15 mouse cellular contexts compared by ENCODE assay signal in the genomic region with DNA sequence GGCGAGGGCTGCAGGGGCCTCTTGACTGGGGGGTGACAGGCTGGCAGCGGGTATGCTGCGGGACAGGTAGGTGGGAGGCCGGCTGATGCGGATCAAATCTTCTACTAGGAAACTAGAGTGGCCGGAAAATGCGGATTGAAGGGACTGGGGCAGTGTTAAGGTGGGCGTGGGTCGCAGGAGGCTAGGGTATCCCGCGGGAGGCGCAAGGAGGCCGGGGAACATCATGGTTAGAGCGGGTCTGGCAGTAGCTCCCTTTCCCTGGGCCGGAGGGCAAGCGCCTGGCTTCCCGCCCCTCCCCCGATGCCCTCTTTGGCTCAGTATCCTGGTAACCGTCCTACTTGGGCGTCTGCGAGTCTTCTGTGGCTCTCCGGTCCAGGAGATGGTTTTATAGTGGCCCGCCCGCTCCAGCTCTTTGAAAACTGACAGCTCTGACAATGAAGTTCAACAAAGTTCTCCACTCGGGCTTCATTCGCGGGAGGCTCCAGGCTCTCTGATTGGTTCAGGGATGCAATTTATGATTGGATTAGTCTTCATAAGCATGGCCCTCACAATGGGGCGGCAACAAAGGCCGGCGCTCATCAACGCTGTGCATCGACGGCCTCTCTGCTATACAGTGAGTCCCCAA. TPM values are rescaled to one million over a fixed set of nuclear protein-coding genes. Genes with fewer than 3 reads are reported as not detected.
DNase-seq lines count a peak whose midpoint lies in the region; ATAC-seq lines count a peak whose summit lies in the region.
"Had no signal": no experiment of that assay in that cellular context is flagged by ENCODE, and none has a peak within 500 bp of the region (broad histone marks: within the 10 kb centered on the region; RNA-seq: fewer than 3 reads in every experiment).

A gene (minus strand): TSS at position 359 of the 625 bp plus-strand sequence.

- H3K36me3 ChIP-seq in neural tube, embryonic 15.5 days = no peaks in the 10 kb centered on the region
- no peaks in the 10 kb centered on the region for H3K36me3 ChIP-seq in forebrain, embryonic 14.5 days (ENCODE audit: control insufficient read depth, insufficient read depth, low read length)
- no peaks in the 10 kb centered on the region for H3K36me3 ChIP-seq in midbrain, embryonic 11.5 days (ENCODE audit: control insufficient read depth, insufficient read depth, low read length)

- no peak for ATAC-seq in neural tube, embryonic 15.5 days (ENCODE audit: low FRiP score)
- peak; percentile 25; the same call in 1 of the 2 replicates for ATAC-seq in forebrain, embryonic 14.5 days
- ATAC-seq in midbrain, embryonic 11.5 days (ENCODE audit: low FRiP score) = peak; percentile 82
- no peak for ATAC-seq in monocyte, adult 5-6 weeks (replicated peaks; ENCODE audit: insufficient number of reproducible peaks, low FRiP score, low TSS enrichment, poor library complexity, severe bottlenecking)
- ATAC-seq: activated CD4-positive, CD25-positive, alpha-beta regulatory T cell, adult 4 months had no signal

- H3K27ac ChIP-seq in neural tube, embryonic 15.5 days (replicated peaks) = no peak within 1 kb of the TSS
- H3K27ac ChIP-seq in forebrain, embryonic 14.5 days (ENCODE audit: low read depth, low read length) = no peak within 1 kb of the TSS
- H3K27ac ChIP-seq in midbrain, embryonic 11.5 days (ENCODE audit: low read depth, low read length) = peak within 1 kb of the TSS; percentile 84
- H3K27ac ChIP-seq: stomach, postnatal 0 days had no signal

- WGBS in neural tube, embryonic 15.5 days = under 1% methylated on average over 33 of the region's 33 CpGs
- under 1% methylated on average over 32 of the region's 33 CpGs for WGBS in forebrain, embryonic 14.5 days
- under 1% methylated on average over 33 of the region's 33 CpGs for WGBS in midbrain, embryonic 11.5 days

- DNase-seq in neural tube, embryonic 10.5 days (ENCODE audit: extremely low spot score, low spot score) = peak; percentile 61
- peak; percentile 36 for DNase-seq in forebrain, embryonic 14.5 days (ENCODE audit: low spot score)
- peak; percentile 97 for DNase-seq in midbrain, embryonic 11.5 days (ENCODE audit: low spot score, missing footprints)
- DNase-seq in cerebellum, postnatal 25 days = no peak
- no peak for DNase-seq in Muller cell, postnatal 12 days (ENCODE audit: inconsistent ontology term)
- DNase-seq: right cerebral cortex, postnatal 4 days had no signal

- H3K27me3 ChIP-seq in neural tube, embryonic 15.5 days (replicated peaks) = peaks cover 84% of the 10 kb centered on the region
- H3K27me3 ChIP-seq in forebrain, embryonic 14.5 days (replicated peaks; ENCODE audit: control insufficient read depth, insufficient read depth, low read length) = peaks cover 80% of the 10 kb centered on the region
- H3K27me3 ChIP-seq in midbrain, embryonic 11.5 days (ENCODE audit: control insufficient read depth, insufficient read depth, low read length) = peaks cover 58% of the 10 kb centered on the region
- H3K27me3 ChIP-seq: CH12.LX had no signal

- H3K4me2 ChIP-seq in neural tube, embryonic 15.5 days = no peak within 1 kb of the TSS
- H3K4me2 ChIP-seq in forebrain, embryonic 14.5 days (ENCODE audit: low read length) = no peak within 1 kb of the TSS; the same call in 1 of the 2 replicates
- H3K4me2 ChIP-seq in midbrain, embryonic 11.5 days = peak within 1 kb of the TSS; percentile 49

- H3K9ac ChIP-seq in neural tube, embryonic 15.5 days (replicated peaks) = no peak within 1 kb of the TSS
- H3K9ac ChIP-seq in forebrain, embryonic 14.5 days (ENCODE audit: low read length) = no peak within 1 kb of the TSS
- H3K9ac ChIP-seq in midbrain, embryonic 11.5 days (ENCODE audit: low read length) = peak within 1 kb of the TSS; percentile 76

- H3K4me1 ChIP-seq in neural tube, embryonic 15.5 days = peaks cover 15% of the 10 kb centered on the region
- peaks cover 21% of the 10 kb centered on the region for H3K4me1 ChIP-seq in forebrain, embryonic 14.5 days (ENCODE audit: control insufficient read depth, insufficient read depth, low read length)
- peaks cover 52% of the 10 kb centered on the region for H3K4me1 ChIP-seq in midbrain, embryonic 11.5 days (ENCODE audit: control insufficient read depth, insufficient read depth, low read length)

- H3K4me3 ChIP-seq in neural tube, embryonic 15.5 days (replicated peaks) = no peak within 1 kb of the TSS
- H3K4me3 ChIP-seq in forebrain, embryonic 14.5 days (ENCODE audit: low read depth, low read length) = 0 out of 2 replicates have a peak within 1 kb of the TSS, but pooled peaks have one; percentile 6
- H3K4me3 ChIP-seq in midbrain, embryonic 11.5 days (ENCODE audit: low read depth, low read length) = peak within 1 kb of the TSS; percentile 56

- H3K9me3 ChIP-seq in neural tube, embryonic 15.5 days (replicated peaks) = no peaks in the 10 kb centered on the region
- no peaks in the 10 kb centered on the region for H3K9me3 ChIP-seq in forebrain, embryonic 14.5 days (replicated peaks; ENCODE audit: control insufficient read depth, low read length)
- no peaks in the 10 kb centered on the region for H3K9me3 ChIP-seq in midbrain, embryonic 11.5 days (ENCODE audit: control insufficient read depth, low read length)

RNA-seq across cellular contexts. Expression of the gene that starts here (rescaled TPM):
- polyA plus RNA-seq in neural tube, embryonic 15.5 days (2015; fragmentation: Nextera tagmentation; extraction: Ambion mirVana) = 1.4 and 1.6 TPM in 2 replicates
- polyA plus RNA-seq in forebrain, embryonic 14.5 days (2014; fragmentation: Nextera tagmentation; extraction: Ambion mirVana) = 3.2 and 3.8 TPM in 2 replicates
- polyA plus RNA-seq in midbrain, embryonic 11.5 days (2014; fragmentation: Nextera tagmentation; extraction: Ambion mirVana) = 168 and 182 TPM in 2 replicates
- not detected in 3 replicates for total RNA-seq in monocyte, adult 5-6 weeks (2017)
- total RNA-seq: granulocyte monocyte progenitor cell, adult 5-6 weeks; hematopoietic stem cell, adult 5-6 weeks; left cerebral cortex, postnatal 10 days had no signal
- polyA plus RNA-seq: activated CD4-positive, CD25-positive, alpha-beta regulatory T cell, adult 4 months; lung, embryonic 16.5 days; stomach, postnatal 0 days had no signal

Comparison
In these comparisons a context has a peak if more than half of its experiments do, and no peak if none do; other contexts are left out.
1. RNA of the gene that starts here (polyA plus RNA-seq): 168 to 182 TPM in midbrain, embryonic 11.5 days; 3.2 to 3.8 TPM in forebrain, embryonic 14.5 days and 1.4 to 1.6 TPM in neural tube, embryonic 15.5 days; every median in the first group is over 10 times any median in the second.
2. DNase-seq: peak in neural tube, embryonic 10.5 days (single experiment), forebrain, embryonic 14.5 days (single experiment) and midbrain, embryonic 11.5 days (single experiment); none in cerebellum, postnatal 25 days (0 of 2) and Muller cell, postnatal 12 days (single experiment).
3. ATAC-seq: peak in forebrain, embryonic 14.5 days (single experiment) and midbrain, embryonic 11.5 days (single experiment); none in neural tube, embryonic 15.5 days (single experiment) and monocyte, adult 5-6 weeks (single experiment).